Mouse (Mus musculus) heart, adult 2 months (tissue): ENCODE measurements at regions not wholly inside any gene's neighbourhood (a gene's known extent, or its start where the extent isn't known, plus 50 kb on each side); places are given as distances from the start of the nearest gene placed in this dataset.

ENCODE experiments used
- CTCF ChIP-seq: fragments of 200-600 bp; IDR thresholded peaks from 2 replicates; pipeline ENCODE4 v1.8.1; 2022; ENCODE audit warnings: antibody characterized with exemption, mild to moderate bottlenecking, moderate library complexity
- EP300 ChIP-seq: fragments of 200-500 bp; IDR thresholded peaks from 2 replicates; pipeline ENCODE4 v1.6.1; 2011; ENCODE audit warnings: low read depth, low read length, control low read depth; ENCODE audit not compliant: insufficient read depth
- POLR2A ChIP-seq: fragments of 200-500 bp; IDR thresholded peaks from 2 replicates; pipeline ENCODE4 v1.6.1; 2011; ENCODE audit warnings: mild to moderate bottlenecking, low read depth, low read length, control low read depth; ENCODE audit not compliant: insufficient read depth

DNA sequence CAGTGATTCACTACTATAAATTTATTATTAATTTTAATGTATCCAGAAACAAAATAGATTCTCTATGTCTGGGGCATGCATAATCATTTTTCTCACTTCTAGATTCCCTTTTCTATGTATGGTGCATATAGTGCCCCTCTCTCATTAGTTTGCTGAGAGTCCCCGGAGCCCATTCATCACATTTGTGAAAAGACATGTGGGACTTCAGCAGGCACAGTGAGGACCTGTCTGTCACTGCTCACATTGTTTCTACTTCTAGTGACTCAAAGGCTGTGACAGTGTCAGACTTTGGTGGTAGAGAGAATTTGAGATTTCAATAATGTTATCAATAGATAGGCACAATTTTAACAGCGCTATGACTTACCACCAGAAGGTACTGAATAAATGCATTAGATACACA lies 158.7 kb downstream of the St8sia4 start:
- TF ChIP-seq POLR2A (no peak), CTCF (no peak), EP300 (no peak)
